Mouse (Mus musculus): ENCODE data around the gene Ripor2. TPM values are rescaled to one million over a fixed set of nuclear protein-coding genes. Genes with fewer than 3 reads are reported as not detected.

Ripor2 gene
- 1.9 and 2.5 TPM in 2 replicates for total RNA-seq (2021)
- long read RNA-seq, partial matches to known transcripts: 0 of 4 reads
- long read RNA-seq, other reads (novel, unspliced or antisense): 4 of 4 reads

- no peak for DNase-seq
These were observed at the start of gene Ripor2 for GRCm38 (mm10) chr13:24581833-24582232. Ripor2 (plus strand) TSS chr13:24582189.

- no peak for DNase-seq
These were observed 45.3 kb upstream of the Ripor2 start for GRCm38 (mm10) chr13:24536531-24537167.

- DNase-seq: no peak
These were observed 44.0 kb upstream of the Ripor2 start for GRCm38 (mm10) chr13:24538012-24538411.

DNA sequence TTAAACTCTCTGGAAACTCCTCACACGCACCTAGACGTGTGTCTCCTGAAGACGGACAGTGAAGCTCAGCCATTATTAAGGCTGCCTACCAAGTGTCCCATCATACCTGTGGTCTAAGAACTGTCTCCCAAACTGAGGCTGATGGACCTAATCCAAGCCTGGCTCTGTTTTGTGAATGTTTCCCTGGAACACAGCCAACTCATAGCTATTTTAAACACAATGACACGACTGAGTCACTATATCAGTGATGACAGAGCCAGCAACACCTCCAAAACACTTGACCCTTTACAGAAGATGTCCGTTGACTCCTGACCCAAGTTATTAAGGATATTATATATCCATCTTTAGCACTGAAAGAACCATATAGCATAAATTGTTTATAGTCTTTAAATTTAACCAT, 43.0 kb upstream of the Ripor2 start:
- DNase-seq: no peak

GRCm38 (mm10) chr13:24545677-24546076, 36.3 kb upstream of the Ripor2 start:
- DNase-seq: no peak

- no peak for DNase-seq
These were observed 35.1 kb upstream of the Ripor2 start for GRCm38 (mm10) chr13:24546801-24547459.

DNA sequence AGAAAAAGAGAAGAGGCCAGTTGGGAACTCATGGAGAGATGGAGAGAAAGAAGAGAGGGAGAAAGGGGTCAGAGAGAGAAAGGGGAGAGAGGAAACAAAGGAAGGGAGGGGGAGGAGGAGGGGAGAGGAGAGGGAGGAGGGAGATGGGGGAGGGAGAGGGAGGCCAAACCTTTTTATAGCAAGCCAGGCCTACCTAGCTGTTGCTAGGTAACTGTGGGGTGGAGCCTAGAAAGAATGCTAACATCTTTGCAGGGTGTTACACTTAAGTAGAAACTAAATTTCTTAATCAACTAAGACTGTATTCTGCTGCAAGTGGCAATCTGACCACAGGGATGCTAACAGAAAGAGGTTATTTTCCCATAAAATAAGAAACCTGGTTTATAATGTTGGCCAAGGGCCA, 33.1 kb upstream of the Ripor2 start:
- DNase-seq: no peak

DNA sequence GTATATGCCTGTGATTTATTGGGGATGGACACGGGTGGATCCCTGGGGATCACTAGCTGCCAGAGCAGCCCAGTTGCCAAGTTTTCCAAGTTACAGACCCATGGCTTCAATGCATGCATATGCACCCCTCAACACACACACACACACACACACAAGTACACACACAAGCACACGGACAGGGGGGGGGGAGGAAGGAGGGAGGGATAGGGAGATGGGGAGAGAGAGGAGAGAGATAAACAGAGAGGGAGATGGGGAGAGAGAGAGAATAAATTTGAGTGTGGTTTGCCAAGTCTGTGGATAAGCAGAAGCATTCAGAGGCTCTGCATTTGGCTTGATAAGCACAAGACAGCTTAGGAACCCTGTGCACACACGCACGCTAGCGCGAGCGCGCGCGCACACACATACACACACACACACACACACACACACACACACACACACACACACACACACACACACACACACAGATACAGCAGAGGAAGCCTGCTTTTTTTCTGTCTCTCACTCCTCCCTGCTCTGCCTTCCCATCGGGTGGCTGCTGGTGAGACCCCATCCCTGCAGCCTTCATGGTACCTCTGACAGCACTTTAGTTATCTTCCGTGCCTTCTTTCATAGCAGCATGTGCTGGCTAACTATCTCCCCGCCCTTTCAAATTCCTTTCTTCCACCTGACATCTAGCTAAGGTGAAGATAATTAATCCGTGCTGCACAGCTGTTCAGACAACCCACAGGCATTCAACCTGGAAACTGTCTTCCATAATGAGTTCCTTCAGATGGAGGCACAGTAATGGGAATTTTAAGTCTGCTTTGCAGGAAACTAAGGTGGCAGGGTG, 30.7 kb upstream of the Ripor2 start:
- no peak for DNase-seq

GRCm38 (mm10) chr13:24552039-24552438, 29.9 kb upstream of the Ripor2 start:
- DNase-seq: no peak

DNA sequence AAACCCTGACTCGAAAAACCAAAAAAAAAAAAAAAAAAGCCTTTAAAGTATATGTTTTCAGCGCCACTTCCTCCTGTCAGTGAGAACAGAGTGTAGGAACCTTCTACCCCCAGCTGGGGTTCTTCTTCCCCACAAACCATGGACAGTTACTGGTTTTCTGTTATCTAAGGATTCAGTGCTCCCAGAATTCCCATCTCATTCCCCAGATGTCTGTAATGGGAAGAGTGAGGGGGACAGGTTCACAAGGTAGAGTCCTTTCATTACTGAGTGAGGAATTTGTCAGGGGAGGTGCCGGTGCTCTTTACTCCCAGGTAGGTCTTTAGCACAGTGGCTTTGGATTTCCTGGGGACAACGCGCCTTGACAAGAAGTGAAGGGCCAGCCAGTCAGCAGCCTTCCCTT, 20.6 kb upstream of the Ripor2 start:
- DNase-seq: no peak

- DNase-seq: no peak
These were observed 17.3 kb upstream of the Ripor2 start for GRCm38 (mm10) chr13:24564706-24565105.

DNA sequence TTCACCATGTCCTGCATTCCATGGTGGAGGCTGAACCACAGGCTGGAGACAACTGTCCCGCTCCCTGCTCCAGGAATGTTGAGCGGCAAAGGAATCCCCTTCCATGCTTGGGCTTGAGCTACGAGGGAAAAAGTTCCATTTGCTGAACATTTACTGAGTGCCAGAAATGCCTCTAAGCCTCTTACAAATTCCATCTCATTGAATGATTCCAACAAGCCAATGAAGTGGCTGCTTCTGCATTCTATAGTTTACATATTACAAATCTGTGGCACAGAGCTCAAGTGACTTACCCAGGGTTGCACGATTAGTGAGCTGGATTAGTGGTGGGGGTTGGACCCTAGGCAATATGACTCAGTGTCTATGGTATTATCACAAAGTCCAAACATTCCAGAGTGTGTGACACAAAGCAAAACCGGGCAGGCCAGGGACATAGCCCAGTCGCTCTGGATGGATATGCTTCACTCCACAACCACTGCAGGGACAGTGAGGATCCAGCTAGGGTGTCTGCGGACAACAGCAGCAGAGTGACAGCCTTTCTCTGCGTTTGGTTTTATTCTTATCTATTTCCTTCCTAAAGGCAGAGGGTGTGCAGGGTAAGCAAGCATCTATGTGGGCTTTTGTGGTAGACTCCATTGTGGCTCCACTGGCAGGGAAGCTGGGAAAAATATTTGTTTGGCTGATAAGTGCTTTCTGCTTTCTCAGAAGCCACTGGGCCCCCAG, 16.6 kb upstream of the Ripor2 start:
- DNase-seq: peak; percentile 34

DNA sequence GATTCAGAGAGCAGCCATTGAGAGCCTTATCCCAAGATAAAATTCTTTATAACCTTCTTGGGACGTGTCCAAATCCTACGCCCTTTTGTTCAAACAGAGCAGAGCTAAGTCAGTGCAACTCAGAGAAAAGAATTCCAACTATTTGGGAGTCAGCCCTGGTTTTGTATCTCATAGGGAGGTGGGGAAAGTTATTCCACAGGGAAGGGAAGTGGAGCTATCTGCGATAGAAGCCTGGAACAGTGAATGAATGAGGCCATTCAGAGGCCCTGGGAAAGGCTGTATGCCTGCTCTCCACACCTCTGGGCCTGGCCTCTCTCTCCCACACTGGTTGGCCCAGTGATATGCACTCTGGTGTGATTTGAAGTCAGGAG, 16.1 kb upstream of the Ripor2 start:
- no peak for DNase-seq

GRCm38 (mm10) chr13:24567176-24567811, 14.7 kb upstream of the Ripor2 start:
- no peak for DNase-seq

- no peak for DNase-seq
These were observed 12.9 kb upstream of the Ripor2 start for GRCm38 (mm10) chr13:24569066-24569465.

- DNase-seq: no peak
These were observed 11.3 kb upstream of the Ripor2 start for GRCm38 (mm10) chr13:24570716-24571115.

DNA sequence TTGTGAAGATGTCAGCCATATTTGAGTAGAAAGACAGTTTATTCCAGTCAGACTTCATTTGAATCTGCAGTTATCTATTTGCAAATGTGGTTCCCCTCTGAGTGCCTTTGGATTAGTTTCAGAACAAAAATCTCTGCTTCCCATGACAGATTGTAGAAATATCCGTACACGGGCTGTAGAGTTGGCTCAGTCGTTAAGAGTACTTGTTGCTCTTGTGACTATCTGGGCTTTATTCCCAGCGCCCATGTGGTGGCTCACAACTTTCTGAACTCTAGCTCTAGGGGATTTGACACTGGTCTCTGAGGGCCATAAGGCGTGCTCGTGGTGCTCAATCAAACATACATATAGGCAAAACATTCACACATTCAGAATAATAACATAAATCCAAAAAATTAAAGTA, 10.1 kb upstream of the Ripor2 start:
- DNase-seq: no peak

DNA sequence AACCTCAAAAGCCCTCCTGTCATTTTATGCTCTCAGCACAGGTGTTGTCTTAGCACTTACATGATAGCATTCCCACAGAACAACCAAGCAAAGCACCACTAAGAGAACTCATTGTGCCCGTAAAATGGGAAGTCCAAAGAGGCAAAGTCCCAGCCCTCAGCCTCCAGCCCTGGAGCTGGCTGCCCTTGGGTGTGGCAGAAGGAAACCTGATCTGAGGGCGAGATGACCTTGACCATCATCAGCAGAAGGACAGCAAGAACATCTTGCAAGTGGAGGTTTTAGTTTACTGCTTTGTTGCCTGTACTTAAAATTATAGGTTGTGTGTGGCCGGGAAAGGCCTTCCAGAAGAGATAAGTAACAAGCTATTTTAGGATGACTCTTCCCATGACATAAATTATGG, 6.9 kb upstream of the Ripor2 start:
- DNase-seq: no peak

DNA sequence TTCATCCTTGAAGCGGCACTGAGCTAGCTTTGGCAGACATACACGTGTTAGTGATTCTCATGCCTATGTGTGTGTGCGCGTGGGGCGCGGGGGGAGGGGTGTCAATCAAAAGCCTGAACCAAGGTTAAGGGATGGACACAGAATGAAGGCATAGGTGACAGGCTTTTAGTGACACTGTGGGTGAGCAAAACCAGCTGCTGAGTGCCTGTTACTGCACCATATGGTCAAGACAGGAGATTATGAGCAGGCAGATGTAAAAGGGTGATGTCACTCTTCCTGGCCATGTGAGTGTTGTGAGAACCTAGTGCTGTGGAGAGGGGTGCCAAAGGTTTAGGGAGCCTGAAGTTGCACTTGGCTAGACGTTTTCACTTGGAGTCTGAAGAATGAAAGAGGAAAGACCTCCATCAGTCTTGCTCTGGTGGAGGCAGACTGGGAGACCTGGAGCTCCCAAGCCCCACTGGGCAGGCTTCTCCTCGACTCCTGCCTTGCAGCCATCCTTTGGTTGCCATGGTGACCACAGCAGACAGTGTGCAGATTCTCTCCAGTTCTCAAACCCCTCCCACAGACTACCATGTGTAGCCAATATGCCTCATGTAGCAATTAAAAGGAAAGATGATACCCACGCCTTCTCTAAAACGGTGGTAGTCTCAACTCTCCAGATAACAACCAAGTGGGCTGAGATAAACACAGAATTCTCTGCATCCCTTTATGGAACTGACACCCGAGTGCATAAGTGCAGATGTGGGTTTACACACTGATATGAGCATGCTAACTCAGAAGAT, 5.5 kb upstream of the Ripor2 start:
- no peak for DNase-seq

DNA sequence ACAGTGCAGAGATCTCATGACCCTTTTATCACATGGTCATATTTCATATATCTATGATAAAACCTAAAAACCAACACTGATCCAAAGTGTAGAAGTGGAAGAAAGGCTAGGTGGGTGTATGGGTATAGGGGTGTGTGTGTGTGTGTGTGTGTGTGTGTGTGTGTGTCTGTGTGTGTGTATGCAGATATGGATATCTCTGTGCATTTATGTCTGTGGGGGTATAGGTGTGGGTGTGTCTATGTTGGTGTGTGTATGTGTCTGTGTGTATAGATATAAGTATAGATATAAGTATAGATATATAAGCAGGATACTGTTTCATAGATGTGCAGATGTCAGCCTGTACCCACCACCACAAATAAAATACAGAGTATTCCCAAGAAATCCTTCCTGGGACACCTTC, 3.7 kb upstream of the Ripor2 start:
- DNase-seq: no peak

DNA sequence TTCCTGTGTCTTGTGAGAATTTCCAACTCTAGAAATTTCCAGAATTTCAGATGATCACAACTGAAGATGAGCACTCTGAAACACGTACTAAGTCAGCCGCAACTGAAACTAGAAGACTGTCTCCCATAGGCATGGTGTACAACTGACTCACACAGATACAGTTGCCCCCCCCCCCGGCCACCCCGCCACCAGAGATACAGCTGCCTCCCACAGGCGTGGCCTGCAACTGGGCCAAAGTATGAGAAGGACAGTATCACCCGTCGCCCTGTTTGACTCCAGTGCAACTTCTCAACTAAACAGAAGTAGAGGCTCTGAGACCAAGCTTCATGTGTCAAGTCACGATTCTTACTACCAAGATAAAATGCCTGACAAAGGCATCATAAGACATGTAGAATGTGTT, 1.2 kb upstream of the Ripor2 start:
- DNase-seq: no peak

Measured in adrenal gland, postnatal 25 days (tissue).